7 mouse cellular contexts compared by ENCODE assay signal in the genomic region with DNA sequence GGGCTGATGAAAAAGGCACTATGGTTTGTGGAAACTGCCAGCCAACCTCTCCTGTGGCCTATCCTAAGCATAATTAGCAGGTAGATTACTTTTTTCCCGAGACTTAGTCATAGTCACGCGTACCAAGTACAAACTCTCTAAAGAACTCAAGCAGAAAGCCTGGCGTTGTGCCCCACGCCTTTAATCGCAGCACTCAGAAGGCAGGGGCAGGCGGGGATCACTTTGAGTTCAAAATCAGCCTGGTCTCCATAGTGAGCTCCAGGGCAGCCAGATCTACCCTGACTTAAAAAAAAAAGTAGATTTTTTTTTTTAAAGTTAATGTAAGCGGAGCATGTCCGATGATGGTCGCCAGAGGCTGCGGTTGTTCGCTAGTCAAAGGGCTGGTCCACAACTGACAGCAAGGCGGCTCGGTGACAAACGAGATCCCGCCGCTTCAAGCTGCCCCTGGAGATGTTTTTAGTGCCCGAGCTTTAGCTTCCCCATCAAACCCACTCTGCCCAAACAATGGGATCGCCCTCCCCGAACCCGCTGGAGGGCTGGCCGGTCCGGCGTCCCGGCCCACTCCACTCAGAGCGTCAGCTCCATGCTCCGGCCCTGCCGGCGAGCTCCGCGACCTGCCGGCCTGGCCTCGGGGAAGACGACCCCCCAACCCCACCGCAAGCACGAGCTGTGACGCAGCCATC. TPM values are rescaled to one million over a fixed set of nuclear protein-coding genes. Genes with fewer than 3 reads are reported as not detected.
DNase-seq lines count a peak whose midpoint lies in the region; ATAC-seq lines count a peak whose summit lies in the region.

No protein-coding gene starts in this region.

- ATAC-seq in forebrain, embryonic 13.5 days: no peak
- no peak; the same call in 1 of the 2 replicates for ATAC-seq in hindbrain, embryonic 11.5 days (ENCODE audit: low FRiP score)

- DNase-seq in NIH3T3 (ENCODE audit: low read depth): peak; percentile 79
- DNase-seq in hindbrain, embryonic 11.5 days (ENCODE audit: low spot score): peak; percentile 65
- peak; percentile 40 to 55 for DNase-seq in layer of hippocampus, postnatal 10 days (ENCODE audit: low spot score in 2 of 2)
- peak; percentile 53 for DNase-seq in lung, postnatal 25 days (ENCODE audit: low spot score)
- DNase-seq in right cerebral cortex, postnatal 25 days: peak; percentile 16

- H3K9ac ChIP-seq in forebrain, embryonic 13.5 days: peak overlapping the region; percentile 93
- peak overlapping the region; percentile 90 for H3K9ac ChIP-seq in hindbrain, embryonic 11.5 days (ENCODE audit: low read depth, low read length)

- no peaks in the 10 kb centered on the region for H3K9me3 ChIP-seq in forebrain, embryonic 13.5 days (replicated peaks)
- H3K9me3 ChIP-seq in hindbrain, embryonic 11.5 days (ENCODE audit: control insufficient read depth, low read length): no peaks in the 10 kb centered on the region

- no peaks in the 10 kb centered on the region for H3K27me3 ChIP-seq in forebrain, embryonic 13.5 days
- H3K27me3 ChIP-seq in hindbrain, embryonic 11.5 days (ENCODE audit: control insufficient read depth, insufficient read depth, low read length): no peaks in the 10 kb centered on the region

- WGBS in forebrain, embryonic 13.5 days: under 1% methylated on average over 37 of the region's 37 CpGs
- WGBS in hindbrain, embryonic 11.5 days: 1% methylated on average over 35 of the region's 37 CpGs

- peaks cover 8% of the 10 kb centered on the region for H3K36me3 ChIP-seq in forebrain, embryonic 13.5 days (ENCODE audit: poor library complexity, severe bottlenecking)
- no peaks in the 10 kb centered on the region for H3K36me3 ChIP-seq in hindbrain, embryonic 11.5 days (ENCODE audit: control insufficient read depth, insufficient read depth, low read length)

- H3K4me3 ChIP-seq in brown adipose tissue, adult 24 weeks (ENCODE audit: insufficient read depth, low read depth, low read length): peak overlapping the region; percentile 80
- peak overlapping the region; percentile 89 for H3K4me3 ChIP-seq in forebrain, embryonic 13.5 days
- H3K4me3 ChIP-seq in hindbrain, embryonic 11.5 days (ENCODE audit: low read depth, low read length): peak overlapping the region; percentile 91

- H3K27ac ChIP-seq in brown adipose tissue, adult 24 weeks (replicated peaks; ENCODE audit: low read depth, low read length): peak overlapping the region; percentile 73
- H3K27ac ChIP-seq in forebrain, embryonic 13.5 days: peak overlapping the region; percentile 77
- H3K27ac ChIP-seq in hindbrain, embryonic 11.5 days (ENCODE audit: low read depth, low read length): peak overlapping the region; percentile 86

- no peaks in the 10 kb centered on the region for H3K4me1 ChIP-seq in brown adipose tissue, adult 24 weeks (ENCODE audit: control insufficient read depth, insufficient read depth, insufficient read length, low read length)
- H3K4me1 ChIP-seq in forebrain, embryonic 13.5 days: peaks cover 13% of the 10 kb centered on the region
- H3K4me1 ChIP-seq in hindbrain, embryonic 11.5 days (replicated peaks; ENCODE audit: control insufficient read depth, insufficient read depth, low read length): no peaks in the 10 kb centered on the region

- H3K4me2 ChIP-seq in forebrain, embryonic 13.5 days: peak overlapping the region; percentile 75
- H3K4me2 ChIP-seq in hindbrain, embryonic 11.5 days (replicated peaks; ENCODE audit: low read depth, low read length): peak overlapping the region; percentile 43

RNA-seq across cellular contexts. Expression of gene Dnajb9, which starts 0.8 kb away (rescaled TPM):
- polyA plus RNA-seq in brown adipose tissue, adult 24 weeks (2012; ENCODE audit: insufficient read depth, insufficient read length, missing spikeins): 43.0 and 48.2 TPM in 2 replicates
- polyA plus RNA-seq in forebrain, embryonic 13.5 days (2015; fragmentation: Nextera tagmentation; extraction: Ambion mirVana): 24.2 and 24.6 TPM in 2 replicates
- polyA plus RNA-seq in hindbrain, embryonic 11.5 days (2014; fragmentation: Nextera tagmentation; extraction: Ambion mirVana): 37.1 and 38.7 TPM in 2 replicates
- total RNA-seq in layer of hippocampus, postnatal 10 days (2021): 10 to 100 TPM; 25.4 to 28.9 TPM

RNA-seq across cellular contexts. Expression of gene Pnpla8, which starts 11.9 kb away (rescaled TPM):
- 225 and 234 TPM in 2 replicates for polyA plus RNA-seq in brown adipose tissue, adult 24 weeks (2012; ENCODE audit: insufficient read depth, insufficient read length, missing spikeins)
- 106 and 116 TPM in 2 replicates for polyA plus RNA-seq in forebrain, embryonic 13.5 days (2015; fragmentation: Nextera tagmentation; extraction: Ambion mirVana)
- polyA plus RNA-seq in hindbrain, embryonic 11.5 days (2014; fragmentation: Nextera tagmentation; extraction: Ambion mirVana): 77.4 and 90.1 TPM in 2 replicates
- 100 to 1,000 TPM; 104 to 106 TPM for total RNA-seq in layer of hippocampus, postnatal 10 days (2021)

Comparison
In these comparisons a context has a peak if more than half of its experiments do, and no peak if none do; other contexts are left out.
1. DNase-seq: peak in every context shown above with its lines; median percentile 79 in NIH3T3; 65 in hindbrain, embryonic 11.5 days; 53 in lung, postnatal 25 days; 48 in layer of hippocampus, postnatal 10 days; 16 in right cerebral cortex, postnatal 25 days.